Mouse (Mus musculus) adrenal gland, adult 18-20 months (tissue): Measurements from ENCODE around the gene Ackr3. TPM values are rescaled to one million over a fixed set of nuclear protein-coding genes. Genes with fewer than 3 reads are reported as not detected.

Experiments
- DNase-seq, 2 experiments: peaks; one replicate each; pipeline ENCODE4 v3.0.0; 2021 to 2022; ENCODE audit warnings: low spot score in 2 of 2
- total RNA-seq, 2 experiments: library from RNA; stranded (reverse); gene quantifications; 1 replicate in 1 of 2; 2 replicates in 1 of 2; pipeline ENCODE4 v1.2.3; 2021

Ackr3 gene
- total RNA-seq, 2 experiments from 2014 or later = 60.6 to 157 TPM

- DNase-seq = peak; percentile 63 to 67
Measured at GRCm38 (mm10) chr1:90202207-90202978, 1.4 kb upstream of the Ackr3 start.

- no peak for DNase-seq
Measured at GRCm38 (mm10) chr1:90203341-90203740, 439 bp upstream of the Ackr3 start.

GRCm38 (mm10) chr1:90204821-90205220 is 1.0 kb downstream of the Ackr3 start:
- DNase-seq = no peak

DNA sequence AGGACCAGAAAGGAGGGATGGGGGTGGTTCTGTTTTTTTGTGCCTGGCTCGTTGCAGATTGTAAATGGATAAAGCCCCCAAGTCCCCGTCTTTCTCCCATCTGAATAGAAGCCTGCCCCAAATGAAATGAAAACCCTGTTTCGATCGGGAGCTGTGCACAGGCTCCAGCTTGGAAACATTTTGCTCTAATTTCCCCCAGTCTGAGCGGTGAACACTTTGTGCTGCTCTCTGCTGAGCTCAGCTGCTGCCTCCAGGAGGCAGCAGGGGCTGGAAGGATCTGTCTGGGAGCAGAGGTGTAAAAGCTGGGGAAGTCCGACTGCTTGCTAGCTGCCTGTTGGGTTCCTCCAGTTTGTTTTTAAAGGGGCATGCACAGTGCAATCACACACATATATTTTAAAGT is 1.4 kb downstream of the Ackr3 start:
- no peak for DNase-seq

DNA sequence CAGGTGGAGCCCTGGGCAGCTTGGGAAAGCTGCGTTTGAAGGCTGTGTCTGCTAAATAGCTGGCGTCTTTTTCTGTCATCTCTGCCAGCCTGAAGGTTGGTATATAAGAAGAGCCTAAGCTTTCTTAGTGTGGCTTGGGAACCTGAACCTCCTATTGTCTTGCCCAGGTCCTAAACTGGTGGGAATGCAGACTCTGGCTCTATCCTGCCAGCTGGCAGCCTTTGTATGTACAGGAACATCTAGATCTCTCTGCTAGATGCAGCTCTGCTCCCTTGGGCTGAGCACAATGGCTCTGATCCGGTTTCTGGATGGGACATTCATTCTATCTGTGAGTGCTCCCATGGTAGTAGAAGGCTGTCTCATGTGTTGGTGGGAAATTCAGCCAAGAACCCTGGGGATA is 2.9 kb downstream of the Ackr3 start:
- no peak for DNase-seq

GRCm38 (mm10) chr1:90207279-90207678 is 3.5 kb downstream of the Ackr3 start:
- no peak for DNase-seq

DNA sequence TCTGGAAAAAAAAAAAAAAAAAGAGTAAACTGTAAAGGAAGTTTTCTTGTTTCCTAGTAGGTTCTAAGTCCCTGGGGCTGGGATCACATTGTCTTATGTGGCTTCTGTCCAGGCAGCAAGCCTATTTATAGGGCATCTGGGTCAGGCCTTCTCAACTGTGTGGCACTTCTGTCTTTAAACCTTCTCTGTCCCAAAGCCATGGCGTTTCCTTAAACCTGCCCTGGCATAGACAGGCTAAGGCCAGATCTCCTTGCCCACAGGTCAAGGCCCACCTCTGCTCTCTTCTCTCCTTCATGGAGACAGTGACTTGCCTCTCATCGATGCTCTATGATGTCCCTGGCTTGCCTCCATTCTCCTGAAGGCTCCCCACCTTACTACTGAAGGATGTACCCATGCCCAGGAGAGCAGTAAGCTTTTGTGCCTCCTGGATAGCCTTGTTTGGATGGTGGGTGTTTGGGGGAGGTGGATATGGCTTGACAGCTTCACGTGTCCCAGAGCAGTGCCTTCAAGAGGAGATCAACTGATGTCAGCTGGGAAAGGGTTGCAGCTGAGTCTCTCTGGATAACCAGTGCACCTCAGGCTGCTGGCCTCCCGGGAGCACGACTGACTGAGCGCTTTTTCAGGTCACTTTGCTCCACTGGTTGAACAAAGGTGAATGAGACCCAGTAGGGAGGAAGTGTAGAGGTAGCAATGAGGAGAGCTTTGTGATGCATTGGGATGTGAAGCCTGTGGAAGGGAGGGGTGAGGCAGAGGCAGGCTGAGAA is 4.1 kb downstream of the Ackr3 start:
- no peak for DNase-seq

DNA sequence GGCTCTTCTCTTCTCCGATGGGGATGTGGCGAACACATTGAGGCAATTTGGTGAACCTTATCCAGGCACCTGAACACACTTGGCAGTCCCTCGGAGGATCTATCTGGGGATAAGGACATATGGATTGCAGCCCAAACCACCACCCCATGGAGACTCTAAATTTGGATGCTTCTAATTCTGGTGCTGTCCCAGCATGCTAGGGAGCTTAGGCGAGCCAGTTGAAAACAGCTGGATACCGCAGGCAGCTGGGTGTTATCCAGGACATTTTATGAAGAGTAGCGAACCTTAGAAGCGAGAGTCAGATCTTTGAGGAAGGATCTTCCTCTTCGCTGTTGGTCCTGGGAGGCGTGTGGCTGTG is 4.7 kb downstream of the Ackr3 start:
- DNase-seq = no peak

DNA sequence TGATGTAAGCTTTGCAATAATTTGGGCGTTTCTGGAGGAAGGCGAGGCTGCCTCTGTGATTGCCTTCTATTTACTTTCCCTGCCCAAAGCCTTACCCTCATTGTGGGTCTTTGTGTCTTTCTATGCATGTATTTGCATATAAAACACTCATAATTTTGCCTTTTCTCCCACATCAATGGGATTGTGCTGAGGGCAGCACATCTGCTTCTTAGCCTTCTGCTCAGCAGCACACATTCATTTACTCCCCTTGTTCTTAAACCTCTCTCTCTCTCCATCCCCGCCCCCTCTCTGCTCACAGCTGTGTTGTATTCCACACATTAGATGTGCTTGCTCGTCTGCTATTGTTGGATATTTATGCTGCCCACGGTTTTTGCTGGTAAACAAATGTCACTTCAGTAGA is 5.3 kb downstream of the Ackr3 start:
- DNase-seq = no peak

GRCm38 (mm10) chr1:90209741-90210140 is 6.0 kb downstream of the Ackr3 start:
- DNase-seq = no peak

DNA sequence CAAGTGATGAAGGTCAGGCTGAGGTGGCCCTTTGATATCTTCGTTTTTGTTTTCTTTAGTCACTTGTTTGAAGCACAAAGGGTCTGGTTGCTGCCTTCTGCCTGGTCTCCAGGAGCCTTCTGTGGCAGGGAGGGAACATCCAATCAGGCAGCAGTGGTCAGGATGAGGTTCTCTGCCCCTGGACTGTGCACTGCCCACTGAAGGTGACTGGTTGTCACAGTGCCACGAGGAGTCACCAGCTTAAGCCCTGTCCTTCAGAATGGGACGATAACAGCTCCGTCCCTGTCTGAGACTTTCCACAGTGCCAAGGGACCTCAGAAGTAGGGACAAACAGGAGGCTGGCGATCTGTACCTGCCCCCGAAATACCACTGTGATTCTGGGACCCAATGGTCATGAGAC is 6.6 kb downstream of the Ackr3 start:
- no peak for DNase-seq

GRCm38 (mm10) chr1:90210761-90211160 is 7.0 kb downstream of the Ackr3 start:
- DNase-seq = no peak

DNA sequence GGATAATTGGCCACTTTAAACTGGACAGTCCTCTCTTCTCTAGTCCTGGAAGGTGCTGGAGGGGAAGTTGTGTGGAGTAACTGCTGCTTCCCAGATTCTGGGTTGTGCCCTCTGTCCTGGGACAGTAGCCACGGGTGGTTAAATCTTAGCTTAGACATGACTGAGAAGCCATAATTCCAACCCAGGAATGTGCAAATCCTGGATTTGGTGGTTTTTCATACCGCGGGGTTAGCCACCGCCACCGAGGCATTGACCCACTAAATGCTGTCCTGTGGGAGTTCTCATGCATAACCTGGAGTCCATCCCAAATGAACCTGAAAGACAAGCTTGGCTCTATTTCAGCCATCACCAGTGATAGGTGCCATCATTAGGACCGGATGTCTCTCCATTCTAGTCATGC is 8.6 kb downstream of the Ackr3 start:
- no peak for DNase-seq

GRCm38 (mm10) chr1:90212901-90213300 is 9.1 kb downstream of the Ackr3 start:
- no peak for DNase-seq

DNA sequence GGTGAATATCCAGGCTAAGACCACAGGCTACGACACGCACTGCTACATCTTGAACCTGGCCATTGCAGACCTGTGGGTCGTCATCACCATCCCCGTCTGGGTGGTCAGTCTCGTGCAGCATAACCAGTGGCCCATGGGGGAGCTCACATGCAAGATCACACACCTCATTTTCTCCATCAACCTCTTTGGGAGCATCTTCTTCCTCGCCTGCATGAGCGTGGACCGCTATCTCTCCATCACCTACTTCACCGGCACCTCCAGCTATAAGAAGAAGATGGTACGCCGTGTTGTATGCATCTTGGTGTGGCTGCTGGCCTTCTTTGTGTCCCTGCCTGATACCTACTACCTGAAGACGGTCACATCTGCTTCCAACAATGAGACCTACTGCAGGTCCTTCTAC is 10.2 kb downstream of the Ackr3 start:
- no peak for DNase-seq

DNA sequence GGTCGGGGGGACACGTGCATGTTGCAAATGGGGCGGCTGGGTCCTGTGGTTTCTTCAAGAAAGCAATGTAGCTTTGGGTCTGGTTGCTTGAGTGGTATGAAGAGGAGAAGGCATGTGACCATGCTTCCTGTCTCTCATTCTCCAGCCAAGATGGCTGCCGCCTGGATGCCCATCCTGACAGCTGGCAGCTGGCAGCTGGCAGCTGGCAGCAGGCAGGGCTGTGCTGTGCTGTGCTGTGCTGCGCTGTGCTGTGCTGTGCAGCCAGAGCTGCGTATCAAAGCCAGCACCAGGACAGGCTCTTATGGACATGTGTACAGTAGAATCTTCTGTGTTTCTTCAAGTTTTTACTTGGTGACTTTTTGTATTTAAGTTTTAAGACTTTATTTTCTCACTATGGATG is 11.1 kb downstream of the Ackr3 start:
- DNase-seq = no peak

DNA sequence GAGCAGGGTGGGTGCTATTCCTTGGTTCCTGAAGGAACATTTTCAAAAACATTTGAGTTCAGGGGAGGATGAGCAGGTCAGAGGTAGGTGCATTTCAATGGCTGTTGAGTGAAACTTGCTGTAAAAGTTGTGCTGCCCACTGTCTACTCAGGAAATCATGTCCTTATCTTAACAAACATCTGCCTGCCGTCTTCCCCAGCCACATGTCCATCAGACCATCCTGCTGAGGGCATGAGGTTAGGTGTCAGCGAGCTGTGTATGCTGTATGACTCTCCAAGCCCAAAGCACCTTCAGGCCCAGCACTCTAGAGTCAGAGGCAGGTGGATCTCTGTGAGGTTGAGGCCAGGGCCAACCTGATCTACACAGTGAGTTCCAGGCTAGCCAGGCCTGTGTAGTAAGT is 12.1 kb downstream of the Ackr3 start:
- DNase-seq = no peak

DNA sequence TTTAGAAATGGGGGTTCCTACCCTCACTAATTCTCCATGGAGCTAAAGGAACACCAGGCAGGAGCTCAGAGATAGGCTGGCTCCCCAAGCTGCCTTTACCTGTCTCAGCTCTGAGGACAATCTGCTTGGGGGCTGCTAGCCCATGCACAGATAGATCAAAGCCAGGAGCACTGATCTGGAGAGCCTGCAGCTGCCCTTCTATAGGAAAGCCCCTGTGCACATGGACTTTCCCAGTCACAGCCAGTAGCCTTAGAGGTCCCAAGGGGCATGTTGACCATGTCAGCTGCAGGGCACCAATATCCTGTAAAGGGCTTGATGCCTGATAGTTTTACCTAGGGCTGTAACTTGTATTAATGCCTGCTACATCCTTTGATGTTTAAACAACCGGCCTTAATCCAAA is 12.6 kb downstream of the Ackr3 start:
- no peak for DNase-seq

DNA sequence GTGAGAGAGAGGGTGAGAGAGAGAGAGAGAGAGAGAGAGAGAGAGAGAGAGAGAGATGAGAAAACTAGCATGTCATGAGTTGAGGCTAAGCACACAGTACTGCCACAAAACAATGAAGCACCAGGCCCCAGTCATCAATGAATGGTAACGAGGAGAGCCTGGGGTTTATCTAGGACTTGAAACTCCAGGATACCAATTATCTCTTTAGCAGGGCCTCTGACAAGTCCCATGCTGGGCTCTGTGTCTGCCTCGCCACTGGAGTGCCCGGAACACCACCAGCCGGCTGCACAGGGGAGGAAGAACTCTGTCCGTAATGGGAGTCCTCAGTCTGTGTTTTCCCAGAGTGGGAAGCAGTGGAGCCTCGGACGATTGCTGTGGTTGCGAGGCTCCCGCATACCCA is 16.5 kb downstream of the Ackr3 start:
- DNase-seq = no peak

- no peak for DNase-seq
Measured at GRCm38 (mm10) chr1:90220844-90221243, 17.1 kb downstream of the Ackr3 start.

- no peak for DNase-seq
Measured at GRCm38 (mm10) chr1:90221811-90222361, 18.1 kb downstream of the Ackr3 start.

DNA sequence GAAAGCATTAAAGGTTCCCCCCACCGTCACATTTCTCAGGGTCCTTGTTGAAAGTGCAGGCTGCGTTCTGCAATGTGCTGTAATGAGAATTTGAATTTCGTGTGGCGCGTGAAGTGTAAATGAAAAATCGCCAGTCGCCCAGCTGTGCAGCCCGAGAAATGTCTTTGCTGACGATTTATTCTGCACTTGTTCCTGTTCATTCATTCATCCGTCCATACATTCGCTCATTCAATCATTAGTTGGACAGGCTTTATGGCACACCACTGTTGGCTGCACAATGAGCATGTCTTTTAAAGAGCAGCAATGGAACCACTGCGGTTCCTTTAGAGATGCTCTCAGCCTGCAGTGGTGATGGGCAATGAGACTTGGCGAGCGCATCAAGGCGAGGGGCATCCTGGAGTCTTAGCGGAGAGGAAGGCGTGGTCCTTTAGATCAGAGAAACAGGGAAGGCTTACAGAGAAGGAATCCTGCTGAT is 18.7 kb downstream of the Ackr3 start:
- no peak for DNase-seq
